Mouse (Mus musculus): ENCODE results near the gene Gm10961. TPM values are rescaled to one million over a fixed set of nuclear protein-coding genes. Genes with fewer than 3 reads are reported as not detected.

Gene Gm10961
- polyA plus RNA-seq, 1 experiment from 2014 or later = not detected

GRCm38 (mm10) chr3:107621286-107622075 is 9.6 kb upstream of the Gm10961 start:
- Histone ChIP-seq H3K27ac (no peak overlapping the region), H3K4me3 (replicated peaks) (no peak overlapping the region), H3K9me3 (replicated peaks) (no peaks in the 10 kb centered on the region), H3K27me3 (no peaks in the 10 kb centered on the region), H3K4me1 (no peaks in the 10 kb centered on the region), H3K4me2 (no peak overlapping the region), H3K36me3 (peaks cover 97% of the 10 kb centered on the region), H3K9ac (no peak overlapping the region)
- 87% methylated on average over 21 of the region's 21 CpGs for WGBS
- no peak for ATAC-seq (replicated peaks; ENCODE audit: low FRiP score)

DNA sequence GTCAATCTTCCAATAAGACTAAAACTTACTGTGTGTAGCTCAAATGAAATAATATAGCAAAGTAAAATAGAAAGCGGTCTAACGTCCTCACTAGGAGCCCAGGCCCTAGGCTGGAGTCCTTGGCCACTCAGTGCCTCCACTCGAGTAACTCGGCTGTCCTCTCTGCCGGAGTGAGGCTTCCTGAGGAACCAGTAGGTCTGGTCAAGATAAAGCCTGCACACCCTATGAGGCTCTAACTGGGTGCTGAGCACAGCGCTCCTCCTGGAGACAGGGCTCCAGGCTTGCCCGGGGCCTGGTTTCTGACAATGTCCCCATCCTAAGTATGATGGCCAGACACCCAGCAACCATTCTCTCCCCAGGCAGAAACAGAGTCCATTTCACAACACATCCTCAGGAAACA is 8.6 kb upstream of the Gm10961 start:
- Histone ChIP-seq H3K4me3 (replicated peaks) (no peak overlapping the region), H3K27ac (no peak overlapping the region), H3K27me3 (no peaks in the 10 kb centered on the region), H3K9me3 (replicated peaks) (no peaks in the 10 kb centered on the region), H3K36me3 (peaks cover 97% of the 10 kb centered on the region), H3K4me1 (no peaks in the 10 kb centered on the region), H3K4me2 (no peak overlapping the region), H3K9ac (no peak overlapping the region)
- WGBS = 94% methylated on average over 7 of the region's 7 CpGs
- ATAC-seq (replicated peaks; ENCODE audit: low FRiP score) = no peak

DNA sequence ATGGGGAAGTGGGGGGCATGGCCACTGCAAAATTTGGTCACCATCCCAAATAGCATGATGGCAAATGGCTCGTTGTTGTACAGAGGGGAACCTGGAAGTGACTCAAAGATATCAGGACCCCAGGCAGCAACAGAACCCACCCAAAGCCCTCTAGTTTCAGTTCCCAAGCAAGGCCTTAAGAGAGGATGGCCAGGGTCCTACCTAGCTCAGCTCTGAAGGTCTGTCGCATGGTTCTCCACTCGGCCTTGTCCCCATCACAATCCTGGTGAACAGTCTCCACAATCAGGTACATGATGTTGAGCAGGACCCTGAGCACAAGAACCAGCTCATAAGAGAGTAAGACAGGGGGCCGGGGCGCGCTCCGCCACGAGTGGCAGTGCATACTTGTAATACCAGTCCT is 6.7 kb upstream of the Gm10961 start:
- Histone ChIP-seq H3K4me2 (no peak overlapping the region), H3K27me3 (no peaks in the 10 kb centered on the region), H3K4me1 (0 out of 2 replicates have a peak, but pooled peaks cover 1% of the 10 kb centered on the region), H3K9me3 (replicated peaks) (no peaks in the 10 kb centered on the region), H3K4me3 (replicated peaks) (no peak overlapping the region), H3K9ac (no peak overlapping the region), H3K27ac (no peak overlapping the region), H3K36me3 (peaks cover 94% of the 10 kb centered on the region)
- 96% methylated on average over 8 of the region's 8 CpGs for WGBS
- no peak for ATAC-seq (replicated peaks; ENCODE audit: low FRiP score)

DNA sequence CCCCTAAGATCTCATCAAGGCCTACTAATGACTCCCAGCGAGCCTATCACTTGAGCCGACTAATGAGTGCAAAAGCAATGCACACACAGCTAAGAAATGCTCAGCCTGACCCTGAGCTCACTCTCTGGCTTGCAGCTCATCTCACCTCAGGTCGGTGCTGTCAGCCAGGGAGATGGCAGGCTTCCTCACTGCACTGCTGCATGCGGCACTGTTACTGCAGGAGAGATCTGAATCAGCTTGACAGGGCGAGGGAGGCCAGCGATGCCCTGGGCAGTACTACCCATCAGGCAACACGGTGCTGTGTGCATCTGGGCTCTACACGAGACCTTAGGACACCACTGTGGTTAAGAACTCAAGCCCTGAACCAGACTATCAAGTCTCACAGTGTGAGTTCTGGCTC is 5.6 kb upstream of the Gm10961 start:
- no peak overlapping the region for H3K4me2 ChIP-seq
- peaks cover 11% of the 10 kb centered on the region for H3K4me1 ChIP-seq
- H3K9me3 ChIP-seq (replicated peaks) = no peaks in the 10 kb centered on the region
- no peak overlapping the region for H3K4me3 ChIP-seq (replicated peaks)
- no peak overlapping the region for H3K27ac ChIP-seq
- WGBS = 92% methylated on average over 8 of the region's 8 CpGs
- peaks cover 88% of the 10 kb centered on the region for H3K36me3 ChIP-seq
- no peaks in the 10 kb centered on the region for H3K27me3 ChIP-seq
- H3K9ac ChIP-seq = no peak overlapping the region
- no peak for ATAC-seq (replicated peaks; ENCODE audit: low FRiP score)

- H3K4me3 ChIP-seq (replicated peaks) = no peak overlapping the region
- no peak overlapping the region for H3K9ac ChIP-seq
- WGBS = 97% methylated on average over 8 of the region's 8 CpGs
- H3K27me3 ChIP-seq = no peaks in the 10 kb centered on the region
- peaks cover 13% of the 10 kb centered on the region for H3K4me1 ChIP-seq
- ATAC-seq (replicated peaks; ENCODE audit: low FRiP score) = no peak
- no peak overlapping the region for H3K4me2 ChIP-seq
- peaks cover 76% of the 10 kb centered on the region for H3K36me3 ChIP-seq
- no peak overlapping the region for H3K27ac ChIP-seq
- H3K9me3 ChIP-seq (replicated peaks) = no peaks in the 10 kb centered on the region
Observed at GRCm38 (mm10) chr3:107626751-107627150, 4.4 kb upstream of the Gm10961 start.

- Histone ChIP-seq H3K4me1 (peaks cover 17% of the 10 kb centered on the region), H3K4me3 (replicated peaks) (no peak overlapping the region), H3K36me3 (peaks cover 67% of the 10 kb centered on the region), H3K27ac (no peak overlapping the region), H3K9ac (no peak overlapping the region), H3K4me2 (no peak overlapping the region), H3K27me3 (no peaks in the 10 kb centered on the region), H3K9me3 (replicated peaks) (no peaks in the 10 kb centered on the region)
- ATAC-seq (replicated peaks; ENCODE audit: low FRiP score) = no peak
- 88% methylated on average over 7 of the region's 7 CpGs for WGBS
Observed at GRCm38 (mm10) chr3:107627641-107628040, 3.5 kb upstream of the Gm10961 start.

- Histone ChIP-seq H3K4me2 (no peak overlapping the region), H3K9ac (no peak overlapping the region), H3K27ac (no peak overlapping the region), H3K4me1 (peaks cover 17% of the 10 kb centered on the region), H3K36me3 (peaks cover 58% of the 10 kb centered on the region), H3K27me3 (no peaks in the 10 kb centered on the region), H3K9me3 (replicated peaks) (no peaks in the 10 kb centered on the region), H3K4me3 (replicated peaks) (no peak overlapping the region)
- no peak for ATAC-seq (replicated peaks; ENCODE audit: low FRiP score)
- 89% methylated on average over 2 of the region's 2 CpGs for WGBS
Observed at GRCm38 (mm10) chr3:107628551-107628950, 2.6 kb upstream of the Gm10961 start.

- Histone ChIP-seq H3K4me1 (peaks cover 17% of the 10 kb centered on the region), H3K36me3 (peaks cover 50% of the 10 kb centered on the region), H3K4me3 (replicated peaks) (no peak overlapping the region), H3K27ac (no peak overlapping the region), H3K9ac (no peak overlapping the region), H3K27me3 (no peaks in the 10 kb centered on the region), H3K9me3 (replicated peaks) (no peaks in the 10 kb centered on the region), H3K4me2 (no peak overlapping the region)
- 96% methylated on average over 4 of the region's 4 CpGs for WGBS
- ATAC-seq (replicated peaks; ENCODE audit: low FRiP score) = no peak
Observed at GRCm38 (mm10) chr3:107629411-107629810, 1.7 kb upstream of the Gm10961 start.

GRCm38 (mm10) chr3:107631523-107631958 is 419 bp downstream of the Gm10961 start, which contains the start of gene Strip1:
Strip1 (minus strand) TSS chr3:107631694.
- Histone ChIP-seq H3K9me3 (replicated peaks) (no peaks in the 10 kb centered on the region), H3K4me1 (peaks cover 17% of the 10 kb centered on the region), H3K9ac (peak within 1 kb of the TSS; percentile 93), H3K27me3 (no peaks in the 10 kb centered on the region), H3K4me2 (peak within 1 kb of the TSS; percentile 77), H3K27ac (peak within 1 kb of the TSS; percentile 94), H3K4me3 (replicated peaks) (peak within 1 kb of the TSS; percentile 81), H3K36me3 (peaks cover 28% of the 10 kb centered on the region)
- WGBS = under 1% methylated on average over 35 of the region's 35 CpGs
- peak; percentile 96 for ATAC-seq (replicated peaks; ENCODE audit: low FRiP score)

DNA sequence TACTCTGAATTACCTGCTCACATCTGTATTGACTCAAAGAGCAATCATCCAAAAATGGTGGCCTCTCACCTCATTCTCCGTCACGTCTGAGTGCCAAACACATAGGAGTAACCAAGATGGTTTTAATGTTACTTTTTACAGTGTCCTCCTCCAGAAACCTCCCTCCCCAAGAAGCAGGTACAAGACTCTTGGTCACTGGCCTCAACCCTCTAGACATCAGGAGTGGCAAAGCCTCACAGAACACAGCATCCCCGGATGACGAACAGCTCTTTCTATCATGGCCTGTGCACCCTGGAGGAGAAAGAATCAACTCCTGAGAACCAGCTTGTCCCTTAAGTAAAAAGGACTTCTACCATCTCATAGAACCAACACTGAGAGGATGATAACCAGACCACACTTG is 1.7 kb downstream of the Gm10961 start:
- H3K36me3 ChIP-seq = peaks cover 16% of the 10 kb centered on the region
- H3K4me3 ChIP-seq (replicated peaks) = no peak overlapping the region
- no peak overlapping the region for H3K27ac ChIP-seq
- no peaks in the 10 kb centered on the region for H3K27me3 ChIP-seq
- no peaks in the 10 kb centered on the region for H3K9me3 ChIP-seq (replicated peaks)
- H3K4me2 ChIP-seq = no peak overlapping the region
- 90% methylated on average over 4 of the region's 4 CpGs for WGBS
- peaks cover 17% of the 10 kb centered on the region for H3K4me1 ChIP-seq
- ATAC-seq (replicated peaks; ENCODE audit: low FRiP score) = no peak
- no peak overlapping the region for H3K9ac ChIP-seq

DNA sequence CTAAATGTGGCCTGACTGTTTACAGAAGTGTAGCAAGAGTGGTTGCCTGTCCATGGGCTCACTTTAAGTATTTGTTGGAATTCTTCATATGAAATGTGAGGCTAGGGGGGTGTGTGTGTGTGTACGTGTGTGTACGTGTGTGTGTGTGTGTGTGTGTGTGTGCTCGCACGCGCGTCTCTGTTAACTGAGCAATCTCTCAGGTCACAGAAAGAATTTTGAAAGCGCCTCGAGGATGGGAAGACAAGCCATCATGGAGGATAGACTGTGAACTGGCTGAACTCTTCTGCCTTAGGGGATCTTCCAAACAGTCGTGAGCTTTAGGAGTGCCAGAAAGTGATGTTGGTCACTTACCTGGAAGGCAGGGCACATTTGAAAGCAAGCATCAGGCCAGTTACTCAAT is 2.8 kb downstream of the Gm10961 start:
- Histone ChIP-seq H3K4me1 (peaks cover 17% of the 10 kb centered on the region), H3K27me3 (no peaks in the 10 kb centered on the region), H3K4me3 (replicated peaks) (no peak overlapping the region), H3K9me3 (replicated peaks) (no peaks in the 10 kb centered on the region), H3K9ac (no peak overlapping the region), H3K36me3 (0 out of 2 replicates have a peak, but pooled peaks cover 5% of the 10 kb centered on the region), H3K27ac (no peak overlapping the region), H3K4me2 (no peak overlapping the region)
- WGBS = 93% methylated on average over 9 of the region's 9 CpGs
- ATAC-seq (replicated peaks; ENCODE audit: low FRiP score) = no peak

DNA sequence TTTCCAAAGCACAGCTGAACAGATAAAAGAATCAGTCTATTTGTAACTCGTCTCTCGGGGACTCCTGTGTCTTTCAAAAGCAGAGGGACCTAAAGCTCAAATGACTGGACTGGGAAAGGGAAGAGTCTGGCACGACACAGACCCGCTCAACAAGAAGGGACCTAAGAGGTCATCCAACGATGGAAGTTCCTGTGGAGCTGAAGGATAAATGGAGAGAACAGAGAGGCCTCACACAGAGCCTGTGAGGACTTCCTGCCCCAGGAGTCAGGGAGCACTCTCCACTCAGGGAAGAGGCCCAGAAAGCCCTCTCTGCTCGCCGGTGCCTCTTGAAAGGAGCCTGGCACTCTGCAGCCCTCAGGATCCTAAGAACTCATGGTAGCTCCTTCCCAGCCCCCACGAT is 4.7 kb downstream of the Gm10961 start:
- 0 out of 2 replicates have a peak, but pooled peaks cover 4% of the 10 kb centered on the region for H3K4me1 ChIP-seq
- H3K9me3 ChIP-seq (replicated peaks) = no peaks in the 10 kb centered on the region
- no peaks in the 10 kb centered on the region for H3K36me3 ChIP-seq
- no peak overlapping the region for H3K9ac ChIP-seq
- H3K27ac ChIP-seq = no peak overlapping the region
- no peak for ATAC-seq (replicated peaks; ENCODE audit: low FRiP score)
- no peak overlapping the region for H3K4me3 ChIP-seq (replicated peaks)
- H3K27me3 ChIP-seq = no peaks in the 10 kb centered on the region
- 67% methylated on average over 8 of the region's 8 CpGs for WGBS
- H3K4me2 ChIP-seq = no peak overlapping the region

Measured in kidney, embryonic 15.5 days (tissue).